Mouse (Mus musculus): ENCODE measurements at regions not wholly inside any gene's neighbourhood (a gene's known extent, or its start where the extent isn't known, plus 50 kb on each side); places are given as distances from the start of the nearest gene placed in this dataset.

GRCm38 (mm10) chr5:50728337-50729003 is 669.7 kb upstream of the Adgra3 start:
- no peak overlapping the region for H3K27ac ChIP-seq
- no peaks in the 10 kb centered on the region for H3K4me1 ChIP-seq
- no peaks in the 10 kb centered on the region for H3K36me3 ChIP-seq
- no peak overlapping the region for H3K4me3 ChIP-seq
- no peak for DNase-seq (ENCODE audit: low spot score)
- H3K9me3 ChIP-seq (replicated peaks): no peaks in the 10 kb centered on the region
- 81% methylated on average over 1 of the region's 1 CpGs for WGBS
- no peaks in the 10 kb centered on the region for H3K27me3 ChIP-seq (ENCODE audit: low read depth, poor library complexity, severe bottlenecking)

- Histone ChIP-seq H3K4me3 (no peak overlapping the region), H3K4me1 (peaks cover 8% of the 10 kb centered on the region; the same call in 1 of the 2 replicates), H3K36me3 (no peaks in the 10 kb centered on the region), H3K9me3 (replicated peaks) (no peaks in the 10 kb centered on the region), H3K27ac (no peak overlapping the region), H3K27me3 (ENCODE audit: low read depth, poor library complexity, severe bottlenecking) (no peaks in the 10 kb centered on the region)
- DNase-seq (ENCODE audit: low spot score): no peak
- WGBS: 53% methylated on average over 2 of the region's 2 CpGs
These were observed 648.3 kb upstream of the Adgra3 start for GRCm38 (mm10) chr5:50706945-50707663.

DNA sequence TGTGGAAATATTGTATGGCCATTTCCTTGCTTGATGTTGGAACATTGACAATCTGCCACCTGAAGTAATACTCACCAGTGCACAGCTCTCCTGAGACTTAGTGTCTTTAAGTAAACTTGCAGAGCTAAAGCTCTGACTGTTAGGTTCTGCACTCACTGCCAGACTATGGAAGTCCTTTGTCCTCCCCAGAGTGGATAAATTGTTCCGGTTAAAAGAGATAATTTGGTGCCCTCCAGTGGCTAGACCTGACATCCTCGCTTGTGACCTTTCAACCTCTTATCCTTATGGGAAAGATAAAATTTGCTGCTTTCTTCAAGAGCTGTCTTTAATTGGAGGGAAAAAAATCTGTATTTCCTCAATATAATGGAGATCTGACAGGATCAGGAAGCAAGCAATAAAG is 639.3 kb upstream of the Adgra3 start:
- no peaks in the 10 kb centered on the region; the same call in 1 of the 2 replicates for H3K4me1 ChIP-seq
- H3K9me3 ChIP-seq (replicated peaks): no peaks in the 10 kb centered on the region
- H3K27me3 ChIP-seq (ENCODE audit: low read depth, poor library complexity, severe bottlenecking): no peaks in the 10 kb centered on the region
- 14% methylated on average over 2 of the region's 2 CpGs for WGBS
- no peaks in the 10 kb centered on the region for H3K36me3 ChIP-seq
- DNase-seq (ENCODE audit: low spot score): no peak
- H3K4me3 ChIP-seq: no peak overlapping the region
- no peak overlapping the region for H3K27ac ChIP-seq

DNA sequence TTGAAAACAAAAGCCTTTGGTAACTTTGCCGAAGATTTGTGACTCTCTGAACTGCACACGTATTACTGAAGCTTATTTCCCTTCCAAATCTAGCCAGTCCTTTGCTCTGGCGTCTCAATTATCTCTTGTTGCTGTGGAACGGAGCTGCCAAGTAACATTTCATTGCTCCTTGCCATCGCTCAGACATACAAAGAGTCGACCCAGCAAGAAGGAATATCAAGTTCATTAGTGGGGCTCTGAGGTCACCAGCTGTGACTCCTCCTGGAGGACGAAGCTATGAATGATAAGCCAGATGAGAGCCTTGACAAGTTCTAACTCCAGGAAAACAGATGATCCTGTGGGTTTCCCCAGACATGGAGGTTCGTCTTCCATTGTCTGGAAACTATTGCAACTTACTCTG is 638.8 kb upstream of the Adgra3 start:
- DNase-seq (ENCODE audit: low spot score): no peak
- Histone ChIP-seq H3K36me3 (no peaks in the 10 kb centered on the region), H3K4me3 (no peak overlapping the region), H3K27ac (no peak overlapping the region), H3K9me3 (replicated peaks) (no peaks in the 10 kb centered on the region), H3K4me1 (no peaks in the 10 kb centered on the region; the same call in 1 of the 2 replicates), H3K27me3 (ENCODE audit: low read depth, poor library complexity, severe bottlenecking) (no peaks in the 10 kb centered on the region)
- 66% methylated on average over 8 of the region's 8 CpGs for WGBS

GRCm38 (mm10) chr5:50688362-50688761 is 629.6 kb upstream of the Adgra3 start:
- Histone ChIP-seq H3K27ac (no peak overlapping the region), H3K36me3 (no peaks in the 10 kb centered on the region), H3K9me3 (replicated peaks) (no peaks in the 10 kb centered on the region), H3K4me1 (no peaks in the 10 kb centered on the region), H3K4me3 (no peak overlapping the region), H3K27me3 (ENCODE audit: low read depth, poor library complexity, severe bottlenecking) (no peaks in the 10 kb centered on the region)
- 78% methylated on average over 2 of the region's 2 CpGs for WGBS
- no peak for DNase-seq (ENCODE audit: low spot score)

DNA sequence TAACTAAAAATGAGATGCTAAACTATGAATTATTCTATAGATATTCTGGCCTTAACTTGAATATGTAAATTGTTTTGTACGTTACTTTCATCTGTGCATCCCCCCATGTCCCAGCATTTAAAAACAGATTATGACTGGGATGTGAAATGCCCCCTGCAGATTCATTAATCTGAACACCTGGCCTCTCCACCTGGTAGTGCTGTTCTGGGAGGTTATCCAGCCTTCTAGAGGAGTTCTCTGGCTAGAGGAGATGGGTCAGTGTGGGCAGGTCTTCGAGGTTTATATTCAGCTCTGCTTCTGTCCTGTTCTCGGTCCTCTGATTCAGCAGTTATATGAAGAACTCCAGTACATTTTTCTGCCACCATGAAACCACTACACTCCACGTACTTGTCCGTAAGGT is 625.2 kb upstream of the Adgra3 start:
- Histone ChIP-seq H3K4me3 (no peak overlapping the region), H3K27ac (no peak overlapping the region), H3K27me3 (ENCODE audit: low read depth, poor library complexity, severe bottlenecking) (no peaks in the 10 kb centered on the region), H3K9me3 (replicated peaks) (no peaks in the 10 kb centered on the region), H3K4me1 (no peaks in the 10 kb centered on the region), H3K36me3 (no peaks in the 10 kb centered on the region)
- WGBS: 92% methylated on average over 5 of the region's 5 CpGs
- no peak for DNase-seq (ENCODE audit: low spot score)

DNA sequence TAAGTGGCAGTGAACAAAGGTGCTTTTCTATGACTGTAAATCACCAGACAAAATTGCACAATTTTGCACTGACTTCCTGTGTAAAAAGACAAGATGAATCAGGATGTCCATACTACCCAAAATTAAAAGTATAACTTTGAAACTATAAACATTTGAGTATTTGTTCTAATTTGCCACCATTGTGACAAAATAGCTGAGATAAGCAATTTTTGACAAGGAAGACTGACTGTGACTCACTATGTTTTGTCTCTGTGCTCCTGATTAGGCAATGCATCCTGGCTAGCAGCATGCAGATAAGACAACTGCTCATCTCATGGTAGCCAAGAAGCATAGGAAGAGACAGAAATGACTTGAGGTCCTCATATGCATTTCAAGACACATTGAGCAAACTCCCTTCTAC is 577.7 kb upstream of the Adgra3 start:
- no peaks in the 10 kb centered on the region for H3K4me1 ChIP-seq
- DNase-seq (ENCODE audit: low spot score): no peak
- no peaks in the 10 kb centered on the region for H3K27me3 ChIP-seq (ENCODE audit: low read depth, poor library complexity, severe bottlenecking)
- no peaks in the 10 kb centered on the region for H3K9me3 ChIP-seq (replicated peaks)
- no peak overlapping the region for H3K4me3 ChIP-seq
- no peaks in the 10 kb centered on the region for H3K36me3 ChIP-seq
- no peak overlapping the region for H3K27ac ChIP-seq

DNA sequence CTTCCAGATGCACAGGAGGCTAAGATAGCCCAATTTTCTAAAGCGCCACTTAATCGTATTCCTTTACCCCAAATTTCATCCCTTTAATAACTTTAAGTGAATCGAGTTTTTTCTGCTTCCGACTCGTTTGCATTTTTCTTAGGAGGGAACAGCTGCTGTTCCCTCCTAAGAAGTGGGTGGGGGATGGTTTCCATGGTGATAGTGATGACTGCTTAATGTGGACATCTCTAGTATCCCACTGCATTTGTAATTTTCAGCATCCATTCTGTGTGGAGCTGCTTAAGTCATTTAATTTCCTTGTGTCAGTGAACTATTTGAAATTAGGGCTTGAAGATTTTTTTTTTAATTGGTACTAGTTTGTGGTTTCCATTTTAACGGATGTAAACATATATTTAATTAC is 567.8 kb upstream of the Adgra3 start:
- no peak for DNase-seq (ENCODE audit: low spot score)
- Histone ChIP-seq H3K27me3 (ENCODE audit: low read depth, poor library complexity, severe bottlenecking) (no peaks in the 10 kb centered on the region), H3K27ac (no peak overlapping the region), H3K4me1 (no peaks in the 10 kb centered on the region), H3K36me3 (no peaks in the 10 kb centered on the region), H3K9me3 (replicated peaks) (no peaks in the 10 kb centered on the region), H3K4me3 (no peak overlapping the region)
- WGBS: 88% methylated on average over 6 of the region's 6 CpGs

GRCm38 (mm10) chr5:50624206-50624605 is 565.4 kb upstream of the Adgra3 start:
- Histone ChIP-seq H3K36me3 (no peaks in the 10 kb centered on the region), H3K27me3 (ENCODE audit: low read depth, poor library complexity, severe bottlenecking) (no peaks in the 10 kb centered on the region), H3K4me3 (no peak overlapping the region), H3K9me3 (replicated peaks) (no peaks in the 10 kb centered on the region), H3K27ac (no peak overlapping the region), H3K4me1 (no peaks in the 10 kb centered on the region)
- no peak for DNase-seq (ENCODE audit: low spot score)

All from limb, embryonic 10.5 days (tissue).